Mouse (Mus musculus) lung, embryonic 16.5 days (tissue): ENCODE data around the gene Pik3r6. TPM values are rescaled to one million over a fixed set of nuclear protein-coding genes. Genes with fewer than 3 reads are reported as not detected.

Experiments used
- ATAC-seq: fragments of 200-750 bp; cut with Nextera tagmentation; 2 replicates; pipeline ENCODE4 v1.8.0; 2017; ENCODE audit warnings: low read depth, mild to moderate bottlenecking, moderate library complexity
- H3K27ac ChIP-seq: fragments of 300-500 bp; sonication (generic); 2 replicates; pipeline ENCODE4 v1.5.1; 2014; ENCODE audit warnings: mild to moderate bottlenecking, control low read depth, low read length
- H3K27me3 ChIP-seq: fragments of 300-500 bp; sonication (generic); 2 replicates; pipeline ENCODE4 v1.6.1; 2014; ENCODE audit warnings: low read depth, low read length, mixed read lengths; ENCODE audit not compliant: control insufficient read depth, insufficient read depth
- H3K36me3 ChIP-seq: fragments of 300-500 bp; sonication (generic); 2 replicates; pipeline ENCODE4 v1.6.1; 2014; ENCODE audit warnings: low read length; ENCODE audit not compliant: control insufficient read depth, insufficient read depth
- H3K4me1 ChIP-seq: fragments of 300-500 bp; sonication (generic); replicated peaks from 2 replicates; pipeline ENCODE4 v1.6.1; 2014; ENCODE audit warnings: low read length, mixed read lengths; ENCODE audit not compliant: control insufficient read depth, insufficient read depth
- H3K4me2 ChIP-seq: fragments of 300-500 bp; sonication (generic); 2 replicates; pipeline ENCODE4 v1.6.1; 2014; ENCODE audit warnings: low read depth, low read length, control low read depth
- H3K4me3 ChIP-seq: fragments of 300-500 bp; sonication (generic); 2 replicates; pipeline ENCODE4 v1.5.1; 2014; ENCODE audit warnings: mild to moderate bottlenecking, low read length, control low read depth
- H3K9ac ChIP-seq: fragments of 300-500 bp; sonication (generic); 2 replicates; pipeline ENCODE4 v1.6.1; 2014; ENCODE audit warnings: low read length, control low read depth
- H3K9me3 ChIP-seq: fragments of 300-500 bp; sonication (generic); 2 replicates; pipeline ENCODE4 v1.6.1; 2016; ENCODE audit warnings: low read length; ENCODE audit not compliant: control insufficient read depth
- WGBS: fragments of 180-500 bp; shearing (Covaris S2); extraction: QIAGEN DNeasy Blood & Tissue Kit; methylation state at CpG from one replicate; pipeline ENCODE4 v1.1.7; 2014; 5-methylcytosine and 5-hydroxymethylcytosine counted together
- polyA plus RNA-seq: library from polyadenylated mRNA; unstranded; fragments of >200 nt; fragmentation: Nextera tagmentation; extraction: Ambion mirVana; gene quantifications from 2 replicates; pipeline ENCODE4 v1.2.1, GENCODE M21; 2015

Pik3r6 gene
- 5.9 and 6.0 TPM in 2 replicates for polyA plus RNA-seq

- no peaks in the 10 kb centered on the region for H3K9me3 ChIP-seq
- H3K27me3 ChIP-seq, result no peaks in the 10 kb centered on the region
- H3K36me3 ChIP-seq, result no peaks in the 10 kb centered on the region
- 0 out of 2 replicates have a peak within 1 kb of the TSS, but pooled peaks have one; percentile 20 for H3K27ac ChIP-seq
- peak within 1 kb of the TSS; percentile 32 for H3K4me3 ChIP-seq
- 0 out of 2 replicates have a peak, but pooled peaks have one; percentile 47 for ATAC-seq
- H3K4me1 ChIP-seq, result 0 out of 2 replicates have a peak, but pooled peaks cover 5% of the 10 kb centered on the region
- 76% methylated on average over 8 of the region's 8 CpGs for WGBS
- peak within 1 kb of the TSS; percentile 45 for H3K4me2 ChIP-seq
- H3K9ac ChIP-seq, result peak within 1 kb of the TSS; percentile 32; the same call in 1 of the 2 replicates
Measured at GRCm38 (mm10) chr11:68502902-68503629, at the start of gene Pik3r6. Pik3r6 (plus strand) TSS chr11:68503019.

GRCm38 (mm10) chr11:68453301-68453700 lies 49.5 kb upstream of the Pik3r6 start:
- Histone ChIP-seq H3K4me2 (no peak overlapping the region), H3K27me3 (no peaks in the 10 kb centered on the region), H3K4me1 (peaks cover 4% of the 10 kb centered on the region), H3K4me3 (no peak overlapping the region), H3K36me3 (no peaks in the 10 kb centered on the region), H3K27ac (no peak overlapping the region), H3K9ac (no peak overlapping the region), H3K9me3 (no peaks in the 10 kb centered on the region)
- ATAC-seq, result no peak
- WGBS, result 49% methylated on average over 6 of the region's 6 CpGs

GRCm38 (mm10) chr11:68458086-68458485 lies 44.7 kb upstream of the Pik3r6 start:
- Histone ChIP-seq H3K27ac (no peak overlapping the region), H3K4me1 (no peaks in the 10 kb centered on the region), H3K4me2 (no peak overlapping the region), H3K27me3 (no peaks in the 10 kb centered on the region), H3K9ac (no peak overlapping the region), H3K36me3 (no peaks in the 10 kb centered on the region), H3K9me3 (no peaks in the 10 kb centered on the region), H3K4me3 (no peak overlapping the region)
- ATAC-seq, result no peak
- WGBS, result 79% methylated on average over 8 of the region's 8 CpGs

- no peak for ATAC-seq
- H3K9me3 ChIP-seq, result no peaks in the 10 kb centered on the region
- WGBS, result 75% methylated on average over 5 of the region's 5 CpGs
Measured at GRCm38 (mm10) chr11:68459021-68459420, 43.8 kb upstream of the Pik3r6 start.

GRCm38 (mm10) chr11:68459486-68459885 lies 43.3 kb upstream of the Pik3r6 start:
- 76% methylated on average over 5 of the region's 5 CpGs for WGBS
- Histone ChIP-seq H3K4me3 (no peak overlapping the region), H3K4me2 (no peak overlapping the region), H3K9ac (no peak overlapping the region), H3K9me3 (no peaks in the 10 kb centered on the region), H3K27ac (no peak overlapping the region), H3K36me3 (no peaks in the 10 kb centered on the region), H3K4me1 (no peaks in the 10 kb centered on the region), H3K27me3 (no peaks in the 10 kb centered on the region)
- ATAC-seq, result no peak

More at GRCm38 (mm10) chr11:68459021-68459420, 43.8 kb upstream of the Pik3r6 start:
- no peaks in the 10 kb centered on the region for H3K4me1 ChIP-seq
- no peak overlapping the region for H3K27ac ChIP-seq
- H3K9ac ChIP-seq, result no peak overlapping the region
- H3K36me3 ChIP-seq, result no peaks in the 10 kb centered on the region
- H3K4me3 ChIP-seq, result no peak overlapping the region
- H3K27me3 ChIP-seq, result no peaks in the 10 kb centered on the region
- no peak overlapping the region for H3K4me2 ChIP-seq

- Histone ChIP-seq H3K36me3 (no peaks in the 10 kb centered on the region), H3K9me3 (no peaks in the 10 kb centered on the region), H3K9ac (no peak overlapping the region), H3K27ac (no peak overlapping the region), H3K4me2 (no peak overlapping the region), H3K4me3 (no peak overlapping the region), H3K4me1 (no peaks in the 10 kb centered on the region), H3K27me3 (no peaks in the 10 kb centered on the region)
- no peak for ATAC-seq
- 70% methylated on average over 3 of the region's 3 CpGs for WGBS
Measured at GRCm38 (mm10) chr11:68462716-68463115, 40.1 kb upstream of the Pik3r6 start.

GRCm38 (mm10) chr11:68464260-68464659 lies 38.6 kb upstream of the Pik3r6 start:
- Histone ChIP-seq H3K9me3 (no peaks in the 10 kb centered on the region), H3K9ac (no peak overlapping the region), H3K27me3 (no peaks in the 10 kb centered on the region), H3K4me3 (no peak overlapping the region), H3K36me3 (no peaks in the 10 kb centered on the region), H3K4me1 (no peaks in the 10 kb centered on the region), H3K4me2 (no peak overlapping the region), H3K27ac (no peak overlapping the region)
- 68% methylated on average over 5 of the region's 5 CpGs for WGBS
- ATAC-seq, result no peak

- WGBS, result 61% methylated on average over 2 of the region's 2 CpGs
- no peak overlapping the region for H3K9ac ChIP-seq
- H3K4me2 ChIP-seq, result no peak overlapping the region
- no peak for ATAC-seq
- H3K27me3 ChIP-seq, result no peaks in the 10 kb centered on the region
- no peak overlapping the region for H3K27ac ChIP-seq
- no peaks in the 10 kb centered on the region for H3K4me1 ChIP-seq
- no peaks in the 10 kb centered on the region for H3K36me3 ChIP-seq
- H3K9me3 ChIP-seq, result no peaks in the 10 kb centered on the region
- H3K4me3 ChIP-seq, result no peak overlapping the region
Measured at GRCm38 (mm10) chr11:68465090-68465489, 37.7 kb upstream of the Pik3r6 start.

GRCm38 (mm10) chr11:68467441-68467840 lies 35.4 kb upstream of the Pik3r6 start:
- no peak for ATAC-seq
- no peak overlapping the region for H3K4me2 ChIP-seq
- H3K27ac ChIP-seq, result no peak overlapping the region
- H3K36me3 ChIP-seq, result no peaks in the 10 kb centered on the region
- no peaks in the 10 kb centered on the region for H3K4me1 ChIP-seq
- WGBS, result 79% methylated on average over 7 of the region's 7 CpGs
- no peaks in the 10 kb centered on the region for H3K27me3 ChIP-seq
- no peaks in the 10 kb centered on the region for H3K9me3 ChIP-seq
- no peak overlapping the region for H3K9ac ChIP-seq
- no peak overlapping the region for H3K4me3 ChIP-seq
